Mouse (Mus musculus) olfactory bulb, adult 2 months (tissue): Measurements from ENCODE around the gene Tsen2.

ENCODE experiments used
- CTCF ChIP-seq: fragments of 200-500 bp; IDR thresholded peaks from 2 replicates; pipeline ENCODE4 v1.5.1; 2012; ENCODE audit warnings: low read depth, mild to moderate bottlenecking, low read length, moderate library complexity; ENCODE audit not compliant: insufficient read depth
- POLR2A ChIP-seq: fragments of 200-500 bp; IDR thresholded peaks from 2 replicates; pipeline ENCODE4 v1.6.1; 2012; ENCODE audit warnings: mild to moderate bottlenecking, low read depth, low read length, moderate library complexity; ENCODE audit not compliant: insufficient read depth

DNA sequence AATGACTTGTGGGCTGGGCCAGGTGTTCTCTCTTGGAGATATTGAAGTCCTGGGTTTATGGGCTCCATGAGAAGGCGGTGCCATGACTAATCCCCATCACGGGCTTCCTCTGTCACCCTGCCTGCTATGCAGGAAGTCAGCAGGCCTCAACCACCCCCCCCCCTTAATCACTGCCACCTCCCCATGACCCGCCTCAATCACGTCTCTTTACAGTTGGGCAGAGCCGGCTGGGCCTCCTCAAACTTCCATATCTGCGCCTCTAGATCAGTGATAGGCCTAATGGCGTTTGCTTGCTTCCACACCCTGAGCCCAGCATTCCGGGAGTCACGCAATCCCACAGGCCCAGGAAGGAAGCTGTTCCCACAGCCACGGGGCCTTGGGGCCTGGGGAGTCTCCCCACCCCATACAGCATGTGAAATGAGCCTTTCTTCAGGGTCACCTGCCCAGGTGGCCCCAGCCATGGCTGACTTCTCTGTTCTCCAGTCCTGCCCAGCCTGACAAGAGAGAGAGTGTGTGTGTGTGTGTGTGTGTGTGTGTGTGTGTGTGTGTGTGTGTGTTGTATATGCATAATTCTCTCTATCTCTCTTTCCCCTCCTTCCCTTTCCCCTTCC is 40.8 kb upstream of the Tsen2 start:
- TF ChIP-seq POLR2A = no peak
- TF ChIP-seq CTCF = no peak
